Mouse (Mus musculus): ENCODE data around the gene Capn2.

The Capn2 gene

GRCm38 (mm10) chr1:182525601-182526000 lies 8.2 kb upstream of the Capn2 start:
- no peak for DNase-seq (ENCODE audit: inconsistent ontology term)

- DNase-seq (ENCODE audit: inconsistent ontology term): no peak
These were observed 6.3 kb upstream of the Capn2 start for GRCm38 (mm10) chr1:182523692-182524091.

- DNase-seq (ENCODE audit: inconsistent ontology term): no peak
These were observed 5.6 kb upstream of the Capn2 start for GRCm38 (mm10) chr1:182522961-182523360.

- DNase-seq (ENCODE audit: inconsistent ontology term): no peak
These were observed 3.6 kb upstream of the Capn2 start for GRCm38 (mm10) chr1:182520938-182521500.

- DNase-seq (ENCODE audit: inconsistent ontology term): peak; percentile 87
These were observed 2.9 kb upstream of the Capn2 start for GRCm38 (mm10) chr1:182520091-182520937.

- no peak for DNase-seq (ENCODE audit: inconsistent ontology term)
These were observed 1.9 kb upstream of the Capn2 start for GRCm38 (mm10) chr1:182519341-182519740.

- no peak for DNase-seq (ENCODE audit: inconsistent ontology term)
These were observed 1.4 kb upstream of the Capn2 start for GRCm38 (mm10) chr1:182518811-182519210.

GRCm38 (mm10) chr1:182518143-182518680 lies 804 bp upstream of the Capn2 start:
- no peak for DNase-seq (ENCODE audit: inconsistent ontology term)

GRCm38 (mm10) chr1:182517677-182518011 lies 236 bp upstream of the Capn2 start:
- DNase-seq (ENCODE audit: inconsistent ontology term): no peak

GRCm38 (mm10) chr1:182514803-182515590 lies 2.4 kb downstream of the Capn2 start:
- peak; percentile 66 for DNase-seq (ENCODE audit: inconsistent ontology term)

- DNase-seq (ENCODE audit: inconsistent ontology term): no peak
These were observed 3.7 kb downstream of the Capn2 start for GRCm38 (mm10) chr1:182513714-182514113.

- DNase-seq (ENCODE audit: inconsistent ontology term): no peak
These were observed 4.5 kb downstream of the Capn2 start for GRCm38 (mm10) chr1:182512901-182513410.

GRCm38 (mm10) chr1:182511778-182512177 lies 5.6 kb downstream of the Capn2 start:
- DNase-seq (ENCODE audit: inconsistent ontology term): peak; percentile 61

GRCm38 (mm10) chr1:182511073-182511472 lies 6.3 kb downstream of the Capn2 start:
- peak; percentile 62 for DNase-seq (ENCODE audit: inconsistent ontology term)

- DNase-seq (ENCODE audit: inconsistent ontology term): no peak
These were observed 8.2 kb downstream of the Capn2 start for GRCm38 (mm10) chr1:182509110-182509797.

- no peak for DNase-seq (ENCODE audit: inconsistent ontology term)
These were observed 11.0 kb downstream of the Capn2 start for GRCm38 (mm10) chr1:182506229-182506986.

- no peak for DNase-seq (ENCODE audit: inconsistent ontology term)
These were observed 12.1 kb downstream of the Capn2 start for GRCm38 (mm10) chr1:182505291-182505690.

GRCm38 (mm10) chr1:182504223-182504622 lies 13.2 kb downstream of the Capn2 start:
- DNase-seq (ENCODE audit: inconsistent ontology term): peak; percentile 66

GRCm38 (mm10) chr1:182503206-182503900 lies 14.1 kb downstream of the Capn2 start:
- DNase-seq (ENCODE audit: inconsistent ontology term): no peak

GRCm38 (mm10) chr1:182502491-182503050 lies 14.8 kb downstream of the Capn2 start:
- DNase-seq (ENCODE audit: inconsistent ontology term): no peak
